Mouse (Mus musculus) spleen, adult 2 months (tissue): Measurements from ENCODE around the gene Sec16a.

Experiments used
- CTCF ChIP-seq: fragments of 200-500 bp; IDR thresholded peaks from 2 replicates; pipeline ENCODE4 v1.5.1; 2011; ENCODE audit warnings: mild to moderate bottlenecking, inconsistent platforms; ENCODE audit not compliant: insufficient read depth, insufficient read length, insufficient replicate concordance; ENCODE audit errors: extremely low read depth
- POLR2A ChIP-seq: fragments of 200-500 bp; IDR thresholded peaks from 2 replicates; pipeline ENCODE4 v1.6.1; 2011; ENCODE audit warnings: low read depth, low read length, inconsistent platforms

DNA sequence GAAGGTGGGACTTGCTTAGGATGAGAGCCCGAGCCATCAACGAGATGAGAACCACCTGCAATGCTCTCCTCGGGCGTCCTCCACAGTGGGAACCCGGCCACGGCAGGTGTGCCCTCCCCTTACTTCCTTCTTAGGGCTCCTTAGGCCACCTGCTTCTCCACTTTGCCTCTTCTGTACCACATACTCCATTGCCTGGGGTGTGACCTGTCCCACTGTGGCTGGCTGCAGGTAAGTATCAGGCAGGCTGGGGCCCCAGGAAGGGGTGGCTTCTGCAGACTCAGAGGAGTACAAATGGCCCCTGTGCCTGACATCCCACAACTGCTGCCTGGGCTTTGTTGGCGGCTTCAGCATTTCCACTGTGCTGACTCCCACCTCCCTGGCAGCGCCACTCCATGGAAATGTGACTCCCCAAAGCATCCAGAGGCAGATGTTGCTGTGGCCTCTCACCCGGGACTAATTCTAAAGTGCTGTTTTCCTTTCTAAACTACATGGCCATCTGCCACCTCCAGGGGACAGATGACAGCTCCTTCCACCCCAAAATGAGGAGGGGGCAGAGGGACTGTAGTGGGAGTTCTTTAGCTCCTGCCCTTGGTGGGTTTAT lies 43.6 kb upstream of the Sec16a start:
- TF ChIP-seq POLR2A (no peak), CTCF (no peak)
